Mouse (Mus musculus) CH12F3 (cell line): ENCODE results near the gene Rnd1.

ENCODE experiments used
- in situ Hi-C: fragments of 300-500 bp; cut with MboI; formaldehyde crosslinking; loops from 2 replicates; pipeline ENCODE4 v1.14.3; 2020; ENCODE audit warnings: low sequenced_read_pairs

Rnd1 gene

GRCm38 (mm10) chr15:98676940-98677728 lies at the start of gene Rnd1:
Rnd1 (minus strand) TSS chr15:98677461.
- in situ Hi-C loops, result no loop called here

GRCm38 (mm10) chr15:98726746-98727145 lies 49.5 kb upstream of the Rnd1 start:
- in situ Hi-C loops, result no loop called here

GRCm38 (mm10) chr15:98726079-98726478 lies 48.8 kb upstream of the Rnd1 start:
- in situ Hi-C loops, result no loop called here

GRCm38 (mm10) chr15:98724441-98724840 lies 47.2 kb upstream of the Rnd1 start:
- in situ Hi-C loops, result no loop called here

GRCm38 (mm10) chr15:98722854-98723253 lies 45.6 kb upstream of the Rnd1 start:
- in situ Hi-C loops, result no loop called here

GRCm38 (mm10) chr15:98722191-98722590 lies 44.9 kb upstream of the Rnd1 start:
- in situ Hi-C loops, result no loop called here

- in situ Hi-C loops, result no loop called here
Measured at GRCm38 (mm10) chr15:98717301-98717700, 40.0 kb upstream of the Rnd1 start.

- in situ Hi-C loops, result no loop called here
Measured at GRCm38 (mm10) chr15:98714230-98714652, 37.0 kb upstream of the Rnd1 start.

GRCm38 (mm10) chr15:98710442-98710841 lies 33.2 kb upstream of the Rnd1 start:
- in situ Hi-C loops, result no loop called here

- in situ Hi-C loops, result no loop called here
Measured at GRCm38 (mm10) chr15:98707766-98708372, 30.6 kb upstream of the Rnd1 start, which contains the start of gene Ccdc65. Ccdc65 (plus strand) TSS chr15:98708207.

- in situ Hi-C loops, result no loop called here
Measured at GRCm38 (mm10) chr15:98704312-98704711, 27.1 kb upstream of the Rnd1 start.

- in situ Hi-C loops, result no loop called here
Measured at GRCm38 (mm10) chr15:98699190-98700105, 22.2 kb upstream of the Rnd1 start.

GRCm38 (mm10) chr15:98696216-98696615 lies 19.0 kb upstream of the Rnd1 start:
- in situ Hi-C loops, result no loop called here

- in situ Hi-C loops, result no loop called here
Measured at GRCm38 (mm10) chr15:98695726-98696125, 18.5 kb upstream of the Rnd1 start.

- in situ Hi-C loops, result no loop called here
Measured at GRCm38 (mm10) chr15:98692171-98692715, 15.0 kb upstream of the Rnd1 start.

GRCm38 (mm10) chr15:98691486-98692147 lies 14.4 kb upstream of the Rnd1 start:
- in situ Hi-C loops, result no loop called here

- in situ Hi-C loops, result no loop called here
Measured at GRCm38 (mm10) chr15:98689682-98690081, 12.4 kb upstream of the Rnd1 start.

- in situ Hi-C loops, result no loop called here
Measured at GRCm38 (mm10) chr15:98685926-98686325, 8.7 kb upstream of the Rnd1 start.

GRCm38 (mm10) chr15:98683746-98684145 lies 6.5 kb upstream of the Rnd1 start:
- in situ Hi-C loops, result no loop called here

GRCm38 (mm10) chr15:98683177-98683576 lies 5.9 kb upstream of the Rnd1 start:
- in situ Hi-C loops, result no loop called here
